Mouse (Mus musculus) kidney, postnatal 10 days (tissue): ENCODE data around the gene Raly.

Experiments
- DNase-seq: peaks from one replicate; pipeline ENCODE4 v3.0.0; 2021; ENCODE audit warnings: mixed read lengths

Raly gene

GRCm38 (mm10) chr2:154782856-154783650 is 7.8 kb upstream of the Raly start:
- DNase-seq: no peak

GRCm38 (mm10) chr2:154785284-154785683 is 5.6 kb upstream of the Raly start:
- DNase-seq: no peak

- DNase-seq: no peak
Observed at GRCm38 (mm10) chr2:154786187-154786586, 4.7 kb upstream of the Raly start.

- no peak for DNase-seq
Observed at GRCm38 (mm10) chr2:154786776-154787175, 4.1 kb upstream of the Raly start.

- no peak for DNase-seq
Observed at GRCm38 (mm10) chr2:154789381-154789780, 1.5 kb upstream of the Raly start.

- no peak for DNase-seq
Observed at GRCm38 (mm10) chr2:154789977-154790655, 780 bp upstream of the Raly start.

- DNase-seq: peak; percentile 90
Observed at GRCm38 (mm10) chr2:154791661-154792642, 1.1 kb downstream of the Raly start.

- no peak for DNase-seq
Observed at GRCm38 (mm10) chr2:154803372-154803771, 12.5 kb downstream of the Raly start.

GRCm38 (mm10) chr2:154803845-154804244 is 12.9 kb downstream of the Raly start:
- no peak for DNase-seq

- no peak for DNase-seq
Observed at GRCm38 (mm10) chr2:154807689-154808088, 16.8 kb downstream of the Raly start.

- DNase-seq: peak; percentile 77
Observed at GRCm38 (mm10) chr2:154809107-154809762, 18.3 kb downstream of the Raly start.

GRCm38 (mm10) chr2:154810821-154811220 is 19.9 kb downstream of the Raly start:
- DNase-seq: no peak

GRCm38 (mm10) chr2:154813426-154813825 is 22.5 kb downstream of the Raly start:
- DNase-seq: no peak

- DNase-seq: no peak
Observed at GRCm38 (mm10) chr2:154817089-154817488, 26.2 kb downstream of the Raly start.

- peak; percentile 61 for DNase-seq
Observed at GRCm38 (mm10) chr2:154817788-154818187, 26.9 kb downstream of the Raly start.

- DNase-seq: no peak
Observed at GRCm38 (mm10) chr2:154818599-154818998, 27.7 kb downstream of the Raly start.

- no peak for DNase-seq
Observed at GRCm38 (mm10) chr2:154820346-154820745, 29.4 kb downstream of the Raly start.

GRCm38 (mm10) chr2:154826054-154826538 is 35.2 kb downstream of the Raly start:
- DNase-seq: no peak

GRCm38 (mm10) chr2:154827521-154827920 is 36.6 kb downstream of the Raly start:
- no peak for DNase-seq

- no peak for DNase-seq
Observed at GRCm38 (mm10) chr2:154832471-154832870, 41.6 kb downstream of the Raly start.

GRCm38 (mm10) chr2:154834149-154834865 is 43.4 kb downstream of the Raly start:
- DNase-seq: no peak

- no peak for DNase-seq
Observed at GRCm38 (mm10) chr2:154836537-154836936, 45.6 kb downstream of the Raly start.
